Mouse (Mus musculus) neural tube, embryonic 11.5 days (tissue): ENCODE data around the gene Gmpr. TPM values are rescaled to one million over a fixed set of nuclear protein-coding genes. Genes with fewer than 3 reads are reported as not detected.

Experiments used
- ATAC-seq: fragments of 200-750 bp; cut with Nextera tagmentation; 2 replicates; pipeline ENCODE4 v1.8.0; 2017; ENCODE audit warnings: moderate number of reproducible peaks, mild to moderate bottlenecking, moderate TSS enrichment, moderate library complexity; ENCODE audit not compliant: insufficient read depth, low FRiP score, low TSS enrichment
- DNase-seq: peaks from one replicate; pipeline ENCODE4 v3.0.0-alpha.2; 2015; ENCODE audit warnings: low spot score
- H3K27ac ChIP-seq: fragments of 300-500 bp; sonication (generic); 2 replicates; pipeline ENCODE4 v1.5.1; 2014; ENCODE audit warnings: low read depth, mild to moderate bottlenecking, low read length
- H3K27me3 ChIP-seq: fragments of 300-500 bp; sonication (generic); 2 replicates; pipeline ENCODE4 v1.6.1; 2014; ENCODE audit warnings: mild to moderate bottlenecking, low read length, mixed read lengths; ENCODE audit not compliant: control insufficient read depth, insufficient read depth
- H3K36me3 ChIP-seq: fragments of 300-500 bp; sonication (generic); 2 replicates; pipeline ENCODE4 v1.6.1; 2014; ENCODE audit warnings: mild to moderate bottlenecking, low read length, moderate library complexity, mixed read lengths; ENCODE audit not compliant: control insufficient read depth, insufficient read depth
- H3K4me1 ChIP-seq: fragments of 300-500 bp; sonication (generic); 2 replicates; pipeline ENCODE4 v1.6.1; 2014; ENCODE audit warnings: low read length, mixed read lengths; ENCODE audit not compliant: control insufficient read depth, insufficient read depth
- H3K4me2 ChIP-seq: fragments of 300-500 bp; sonication (generic); 2 replicates; pipeline ENCODE4 v1.6.1; 2014; ENCODE audit warnings: low read depth, mild to moderate bottlenecking, moderate library complexity
- H3K4me3 ChIP-seq: fragments of 300-500 bp; sonication (generic); 2 replicates; pipeline ENCODE4 v1.5.1; 2014; ENCODE audit warnings: low read depth, low read length
- H3K9ac ChIP-seq: fragments of 300-500 bp; sonication (generic); 2 replicates; pipeline ENCODE4 v1.6.1; 2014; ENCODE audit warnings: mild to moderate bottlenecking, low read length
- H3K9me3 ChIP-seq: fragments of 300-500 bp; sonication (generic); 2 replicates; pipeline ENCODE4 v1.6.1; 2016; ENCODE audit warnings: low read length; ENCODE audit not compliant: control insufficient read depth
- WGBS: fragments of 180-500 bp; shearing (Covaris S2); extraction: QIAGEN DNeasy Blood & Tissue Kit; methylation state at CpG from one replicate; pipeline ENCODE4 v1.1.7; 2014; 5-methylcytosine and 5-hydroxymethylcytosine counted together
- polyA plus RNA-seq: library from polyadenylated mRNA; unstranded; fragments of >200 nt; fragmentation: Nextera tagmentation; extraction: Ambion mirVana; gene quantifications from 2 replicates; pipeline ENCODE4 v1.2.1, GENCODE M21; 2014

Gene Gmpr
- polyA plus RNA-seq: 27.7 and 29.1 TPM in 2 replicates

DNA sequence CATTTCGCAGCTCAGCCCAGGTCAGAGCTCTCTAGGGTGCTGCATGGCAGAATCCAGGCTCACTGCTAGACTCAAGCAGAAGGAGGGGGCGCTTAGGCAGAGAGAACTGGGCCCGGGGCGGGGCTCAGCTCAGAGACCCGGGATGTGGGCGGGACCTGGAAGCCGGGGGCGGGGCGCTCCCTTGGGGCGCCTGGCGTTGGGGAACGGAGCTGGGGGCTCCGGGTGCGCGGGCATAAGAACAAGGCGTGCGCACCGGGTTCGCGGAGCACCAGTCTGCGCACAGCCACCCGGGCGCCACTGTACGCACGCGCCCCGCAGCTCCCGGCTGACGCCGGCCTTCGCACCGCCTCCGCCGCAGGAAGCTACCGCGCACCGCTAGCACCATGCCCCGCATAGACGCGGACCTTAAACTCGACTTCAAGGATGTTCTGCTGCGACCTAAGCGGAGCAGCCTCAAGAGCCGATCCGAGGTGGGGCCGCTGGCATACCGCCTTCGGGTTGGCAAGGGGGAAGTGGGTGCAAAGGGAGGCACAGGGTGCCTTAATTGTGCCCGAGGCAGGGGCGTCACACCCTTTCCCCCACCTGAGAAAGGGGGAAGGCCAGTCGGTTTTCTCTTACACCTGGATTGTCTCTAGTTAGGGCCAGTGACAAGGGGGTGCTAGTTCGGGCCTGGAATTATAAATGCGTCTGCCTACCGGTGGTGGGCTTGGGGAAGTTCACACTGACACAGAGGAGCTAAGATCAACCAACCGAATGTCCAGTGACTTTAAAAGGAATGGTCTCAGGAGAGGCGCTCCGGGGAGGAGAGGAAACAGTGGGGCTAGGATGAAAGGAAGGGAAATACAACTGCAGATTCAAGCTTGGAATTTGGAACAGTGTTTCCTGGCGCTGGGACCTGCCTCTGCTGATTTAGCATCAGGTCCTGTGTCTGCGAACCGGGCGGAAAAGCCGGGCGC is at the start of gene Gmpr:
Gmpr (plus strand) TSS at position 171 of the 956 bp plus-strand sequence.
- peak within 1 kb of the TSS; percentile 93 for H3K4me2 ChIP-seq
- H3K9ac ChIP-seq: peak within 1 kb of the TSS; percentile 54
- under 1% methylated on average over 62 of the region's 63 CpGs for WGBS
- H3K4me1 ChIP-seq: 0 out of 2 replicates have a peak, but pooled peaks cover 4% of the 10 kb centered on the region
- no peak within 1 kb of the TSS for H3K27ac ChIP-seq
- H3K4me3 ChIP-seq: peak within 1 kb of the TSS; percentile 52
- DNase-seq: peak; percentile 81
- H3K27me3 ChIP-seq: 0 out of 2 replicates have a peak, but pooled peaks cover 5% of the 10 kb centered on the region
- no peaks in the 10 kb centered on the region for H3K36me3 ChIP-seq
- ATAC-seq: peak; percentile 84
- no peaks in the 10 kb centered on the region for H3K9me3 ChIP-seq

DNA sequence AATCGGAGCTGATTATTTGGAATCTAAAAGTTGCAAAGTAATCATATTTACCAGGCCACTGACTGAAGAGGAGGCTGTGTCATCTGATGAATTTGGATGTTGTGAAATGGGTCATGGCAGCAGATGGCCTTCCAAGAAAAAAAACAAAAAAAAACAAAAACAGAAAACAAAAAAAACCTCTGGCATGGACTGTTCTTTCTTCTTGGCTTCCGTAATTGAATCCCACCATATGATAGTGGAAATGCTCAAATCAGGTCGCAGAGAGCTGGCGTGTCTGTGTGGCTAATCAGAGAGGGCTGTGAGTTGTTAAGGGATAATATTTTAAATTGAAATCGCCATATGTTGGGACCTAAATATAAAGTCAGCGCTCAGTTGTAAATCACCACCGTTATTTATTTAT is 49.8 kb upstream of the Gmpr start:
- Histone ChIP-seq H3K27ac (no peak overlapping the region), H3K4me1 (peaks cover 16% of the 10 kb centered on the region; the same call in 1 of the 2 replicates), H3K9ac (no peak overlapping the region), H3K27me3 (no peaks in the 10 kb centered on the region), H3K4me3 (no peak overlapping the region), H3K36me3 (no peaks in the 10 kb centered on the region), H3K4me2 (no peak overlapping the region), H3K9me3 (no peaks in the 10 kb centered on the region)
- DNase-seq (no peak), ATAC-seq (no peak)
- WGBS: 70% methylated on average over 7 of the region's 7 CpGs

GRCm38 (mm10) chr13:45460177-45460576 is 47.1 kb upstream of the Gmpr start:
- H3K4me3 ChIP-seq: no peak overlapping the region
- H3K9ac ChIP-seq: no peak overlapping the region
- 0 out of 2 replicates have a peak, but pooled peaks cover 4% of the 10 kb centered on the region for H3K4me1 ChIP-seq
- H3K27ac ChIP-seq: no peak overlapping the region
- DNase-seq: no peak
- H3K36me3 ChIP-seq: no peaks in the 10 kb centered on the region
- H3K9me3 ChIP-seq: no peaks in the 10 kb centered on the region
- H3K27me3 ChIP-seq: no peaks in the 10 kb centered on the region
- WGBS: 82% methylated on average over 3 of the region's 3 CpGs
- no peak overlapping the region for H3K4me2 ChIP-seq
- ATAC-seq: no peak

- H3K27me3 ChIP-seq: peaks cover 3% of the 10 kb centered on the region; the same call in 1 of the 2 replicates
- no peaks in the 10 kb centered on the region for H3K9me3 ChIP-seq
- WGBS: 81% methylated on average over 14 of the region's 14 CpGs
- no peak for ATAC-seq
- no peaks in the 10 kb centered on the region for H3K4me1 ChIP-seq
- H3K4me3 ChIP-seq: no peak overlapping the region
- DNase-seq: no peak
- H3K36me3 ChIP-seq: no peaks in the 10 kb centered on the region
- no peak overlapping the region for H3K4me2 ChIP-seq
- H3K9ac ChIP-seq: no peak overlapping the region
- H3K27ac ChIP-seq: no peak overlapping the region
These were observed 45.8 kb upstream of the Gmpr start for GRCm38 (mm10) chr13:45461370-45461958.

GRCm38 (mm10) chr13:45465616-45466015 is 41.6 kb upstream of the Gmpr start:
- Histone ChIP-seq H3K27ac (no peak overlapping the region), H3K9me3 (no peaks in the 10 kb centered on the region), H3K4me3 (no peak overlapping the region), H3K9ac (no peak overlapping the region), H3K27me3 (peaks cover 5% of the 10 kb centered on the region; the same call in 1 of the 2 replicates), H3K36me3 (no peaks in the 10 kb centered on the region), H3K4me1 (peaks cover 12% of the 10 kb centered on the region), H3K4me2 (no peak overlapping the region)
- WGBS: 84% methylated on average over 10 of the region's 10 CpGs
- no peak for ATAC-seq
- no peak for DNase-seq

DNA sequence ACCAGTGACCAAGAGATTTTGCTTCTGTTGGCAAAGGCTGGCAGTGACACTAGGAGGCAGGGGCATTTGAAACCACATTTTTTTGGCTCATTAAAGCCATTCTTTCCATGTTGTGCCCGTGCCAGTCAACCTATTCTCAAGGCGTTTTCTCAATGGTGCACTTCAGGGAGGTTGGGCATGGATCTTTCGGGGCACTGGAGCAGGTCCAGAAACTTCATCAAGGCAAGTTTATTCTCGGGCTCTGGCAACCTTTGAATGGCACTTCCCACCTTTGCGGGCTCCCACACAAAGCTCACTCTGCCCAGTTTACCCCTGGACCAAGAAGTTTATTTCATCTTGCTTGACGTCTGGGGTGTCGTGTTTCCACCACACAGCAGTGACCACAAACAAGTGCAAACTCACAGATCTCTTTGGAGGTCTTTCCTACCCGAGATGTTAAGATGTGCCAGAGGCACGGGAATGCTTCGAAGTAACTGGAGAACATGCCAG is 41.2 kb upstream of the Gmpr start:
- no peak overlapping the region for H3K4me2 ChIP-seq
- no peak overlapping the region for H3K4me3 ChIP-seq
- H3K27ac ChIP-seq: no peak overlapping the region
- no peaks in the 10 kb centered on the region for H3K36me3 ChIP-seq
- H3K9ac ChIP-seq: no peak overlapping the region
- peaks cover 5% of the 10 kb centered on the region; the same call in 1 of the 2 replicates for H3K27me3 ChIP-seq
- ATAC-seq (no peak), DNase-seq (no peak)
- peaks cover 12% of the 10 kb centered on the region for H3K4me1 ChIP-seq
- no peaks in the 10 kb centered on the region for H3K9me3 ChIP-seq
- 62% methylated on average over 10 of the region's 10 CpGs for WGBS

DNA sequence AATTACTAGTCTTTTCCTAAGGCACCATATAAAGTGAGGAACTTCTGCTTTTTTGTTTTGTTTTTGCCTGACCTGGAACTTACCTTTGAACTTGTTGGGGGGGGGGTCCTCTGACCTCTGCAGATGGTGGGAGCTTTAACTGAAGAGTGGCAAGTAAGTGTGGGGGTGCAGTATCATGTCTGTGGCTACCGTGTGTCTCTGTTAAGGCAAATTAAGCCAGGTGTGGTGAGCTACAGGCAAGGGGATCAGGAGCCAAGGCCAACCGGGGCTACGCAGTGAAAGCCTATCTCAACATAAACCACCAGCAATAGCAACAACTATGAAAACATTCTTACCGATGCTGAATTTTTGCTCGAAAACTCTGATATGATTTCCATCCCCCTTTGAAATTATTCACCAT is 38.5 kb upstream of the Gmpr start:
- Histone ChIP-seq H3K27ac (no peak overlapping the region), H3K36me3 (no peaks in the 10 kb centered on the region), H3K4me1 (peaks cover 12% of the 10 kb centered on the region), H3K27me3 (peaks cover 5% of the 10 kb centered on the region; the same call in 1 of the 2 replicates), H3K9ac (no peak overlapping the region), H3K9me3 (no peaks in the 10 kb centered on the region), H3K4me3 (no peak overlapping the region), H3K4me2 (no peak overlapping the region)
- ATAC-seq (no peak), DNase-seq (no peak)
- 68% methylated on average over 5 of the region's 5 CpGs for WGBS

DNA sequence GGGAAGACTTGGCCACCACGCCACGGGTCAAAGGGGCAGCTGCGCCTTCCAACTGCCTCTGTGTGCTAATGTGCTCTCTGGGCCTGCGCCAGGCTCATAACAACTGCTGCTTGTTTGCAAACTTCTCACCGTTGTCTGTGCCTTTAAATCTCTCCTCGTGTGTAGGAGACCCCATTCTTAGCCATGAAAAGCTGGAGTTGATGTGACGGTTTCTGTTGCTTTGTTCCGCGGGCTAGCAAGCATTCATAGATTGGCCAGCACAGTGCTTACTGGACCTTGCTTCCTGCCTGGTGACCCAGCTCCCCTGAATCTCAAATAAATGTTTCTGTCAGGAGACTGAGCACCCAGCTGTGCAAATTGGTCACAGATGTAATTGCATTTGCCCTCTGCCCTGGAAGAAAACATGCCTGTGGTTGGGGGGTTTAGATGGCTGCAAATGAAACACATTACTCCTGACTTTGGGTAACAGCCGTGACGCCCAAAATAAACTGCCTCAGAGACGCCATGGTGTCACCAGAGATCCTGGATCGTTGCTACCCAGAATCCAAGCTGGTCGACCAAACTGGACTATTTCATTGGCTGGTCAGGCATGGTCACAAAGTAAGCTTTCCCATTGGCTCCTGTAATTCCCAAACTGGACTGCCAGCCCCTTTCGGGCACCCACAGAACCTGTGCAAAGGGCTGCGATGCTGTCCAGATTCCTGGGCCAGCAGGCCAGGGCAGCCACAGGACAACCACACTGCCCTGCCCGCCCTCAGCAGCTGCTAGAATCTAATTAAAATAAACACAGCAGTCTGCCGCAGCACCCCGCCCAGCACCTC is 37.6 kb upstream of the Gmpr start:
- H3K4me2 ChIP-seq: peak overlapping the region; percentile 7
- H3K4me3 ChIP-seq: no peak overlapping the region
- H3K36me3 ChIP-seq: no peaks in the 10 kb centered on the region
- H3K27me3 ChIP-seq: peaks cover 5% of the 10 kb centered on the region; the same call in 1 of the 2 replicates
- 14% methylated on average over 19 of the region's 19 CpGs for WGBS
- H3K9ac ChIP-seq: no peak overlapping the region
- H3K27ac ChIP-seq: peak overlapping the region; percentile 56; the same call in 1 of the 2 replicates
- peaks cover 12% of the 10 kb centered on the region for H3K4me1 ChIP-seq
- peak; percentile 77 for ATAC-seq
- no peaks in the 10 kb centered on the region for H3K9me3 ChIP-seq
- DNase-seq: peak; percentile 81
